In genomic region chr13:68942735-68943134, GRCm38 (mm10) we compare ENCODE assay signal across 20 mouse cellular contexts. TPM values are rescaled to one million over a fixed set of nuclear protein-coding genes. Genes with fewer than 3 reads are reported as not detected.
"Had no signal": no experiment of that assay in that cellular context is flagged by ENCODE, and none has a peak within 500 bp of the region (broad histone marks: within the 10 kb centered on the region; RNA-seq: fewer than 3 reads in every experiment).

No protein-coding gene starts in this region.

- H3K4me3 ChIP-seq: limb, embryonic 10.5 days; limb, embryonic 13.5 days; liver, embryonic 12.5 days; liver, embryonic 15.5 days; megakaryocyte, embryonic 14.5 days; neural tube, embryonic 13.5 days; stomach, embryonic 15.5 days had no signal

- H3K36me3 ChIP-seq: limb, embryonic 10.5 days; limb, embryonic 13.5 days; liver, embryonic 12.5 days; liver, embryonic 15.5 days; neural tube, embryonic 13.5 days; stomach, embryonic 15.5 days had no signal

- ATAC-seq: liver, embryonic 12.5 days had no signal

- H3K4me1 ChIP-seq: limb, embryonic 10.5 days; limb, embryonic 13.5 days; liver, embryonic 12.5 days; liver, embryonic 15.5 days; megakaryocyte, embryonic 14.5 days; stomach, embryonic 15.5 days had no signal

- H3K9ac ChIP-seq: limb, embryonic 13.5 days; liver, embryonic 12.5 days; liver, embryonic 15.5 days; neural tube, embryonic 13.5 days; stomach, embryonic 15.5 days had no signal

- H3K27ac ChIP-seq: limb, embryonic 10.5 days; limb, embryonic 13.5 days; liver, embryonic 12.5 days; liver, embryonic 15.5 days; neural tube, embryonic 13.5 days; stomach, embryonic 15.5 days had no signal

- DNase-seq: kidney, adult 11 months; kidney, adult 9 months; kidney, postnatal 14 days; kidney, postnatal 4 days; liver; lung, adult 18-20 months; midbrain, embryonic 14.5 days; retina, postnatal 1 day; right cerebral cortex, postnatal 25 days; spleen, adult 18-20 months; thymus, postnatal 25 days had no signal

- H3K27me3 ChIP-seq: limb, embryonic 13.5 days; liver, embryonic 12.5 days; liver, embryonic 15.5 days; megakaryocyte, embryonic 14.5 days; neural tube, embryonic 13.5 days; stomach, embryonic 15.5 days had no signal

- H3K4me2 ChIP-seq: limb, embryonic 13.5 days; liver, embryonic 12.5 days; liver, embryonic 15.5 days; midbrain, embryonic 11.5 days; neural tube, embryonic 13.5 days; stomach, embryonic 15.5 days had no signal

- H3K9me3 ChIP-seq: limb, embryonic 10.5 days; limb, embryonic 13.5 days; liver, embryonic 12.5 days; liver, embryonic 15.5 days; neural tube, embryonic 13.5 days; stomach, embryonic 15.5 days had no signal

RNA-seq across cellular contexts. Expression of gene Adcy2, which starts 56.6 kb away (rescaled TPM):
- total RNA-seq: neutrophil, adult 5-6 weeks had no signal
